Mouse (Mus musculus) testis, adult 2 months (tissue): ENCODE measurements around the gene Gzmm.

Experiments used
- CTCF ChIP-seq: fragments of 200-500 bp; IDR thresholded peaks from 2 replicates; pipeline ENCODE4 v1.5.1; 2012; ENCODE audit warnings: low read depth, mild to moderate bottlenecking, inconsistent platforms, low read length, moderate library complexity; ENCODE audit not compliant: control insufficient read depth, insufficient read depth, insufficient replicate concordance
- POLR2A ChIP-seq: fragments of 200-500 bp; IDR thresholded peaks from 2 replicates; pipeline ENCODE4 v1.6.1; 2012; ENCODE audit warnings: low read depth, mild to moderate bottlenecking, inconsistent platforms, low read length, moderate library complexity; ENCODE audit not compliant: control insufficient read depth

DNA sequence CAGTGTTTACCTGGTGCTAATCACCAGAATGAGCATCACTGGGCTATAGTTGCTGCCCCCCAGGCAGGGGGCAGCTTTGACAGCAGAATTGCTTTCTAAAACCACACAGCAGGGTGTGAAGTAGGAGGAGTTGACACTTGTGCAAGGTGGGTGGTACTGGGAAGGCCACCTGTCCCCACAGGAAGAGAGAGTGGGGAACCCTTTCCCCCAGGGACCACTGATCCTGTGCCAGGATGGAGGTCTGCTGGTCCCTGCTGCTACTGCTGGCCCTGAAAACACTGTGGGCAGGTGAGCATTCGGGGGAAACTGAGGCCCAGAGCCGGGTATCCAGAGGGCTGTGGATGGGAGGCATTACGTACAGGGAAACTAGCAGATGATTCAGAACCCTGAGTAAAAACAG lies 358 bp downstream of the Gzmm start:
- TF ChIP-seq CTCF (no peak), POLR2A (no peak)
